Mouse (Mus musculus) C2C12 (cell line): ENCODE measurements at regions not wholly inside any gene's neighbourhood (a gene's known extent, or its start where the extent isn't known, plus 50 kb on each side); places are given as distances from the start of the nearest gene placed in this dataset.

Source experiments
- CTCF ChIP-seq: IDR thresholded peaks from one replicate; pipeline ENCODE4 v1.5.1; 2011; ENCODE audit not compliant: control insufficient read depth, insufficient read depth, insufficient read length
- MAX ChIP-seq: IDR thresholded peaks from one replicate; pipeline ENCODE4 v1.6.1; 2011; ENCODE audit warnings: mild to moderate bottlenecking, control low read depth
- USF1 ChIP-seq: IDR thresholded peaks from one replicate; pipeline ENCODE4 v1.6.1; 2011; ENCODE audit warnings: low read depth, mild to moderate bottlenecking, control low read depth, moderate library complexity

GRCm38 (mm10) chr8:115952496-115952895 is 244.9 kb upstream of the Maf start:
- no peak for TF ChIP-seq CTCF
- TF ChIP-seq USF1 = no peak
- no peak for TF ChIP-seq MAX
